Mouse (Mus musculus) urinary bladder, postnatal 4 days (tissue): ENCODE data around the gene Crtc2.
A peak's percentile ranks its signal among the peaks of the same experiment; 100 is the strongest.

Experiments used
- DNase-seq, 2 experiments: peaks; one replicate each; pipeline ENCODE4 v3.0.0; 2021 to 2022; ENCODE audit warnings: low spot score in 2 of 2

Gene Crtc2

DNA sequence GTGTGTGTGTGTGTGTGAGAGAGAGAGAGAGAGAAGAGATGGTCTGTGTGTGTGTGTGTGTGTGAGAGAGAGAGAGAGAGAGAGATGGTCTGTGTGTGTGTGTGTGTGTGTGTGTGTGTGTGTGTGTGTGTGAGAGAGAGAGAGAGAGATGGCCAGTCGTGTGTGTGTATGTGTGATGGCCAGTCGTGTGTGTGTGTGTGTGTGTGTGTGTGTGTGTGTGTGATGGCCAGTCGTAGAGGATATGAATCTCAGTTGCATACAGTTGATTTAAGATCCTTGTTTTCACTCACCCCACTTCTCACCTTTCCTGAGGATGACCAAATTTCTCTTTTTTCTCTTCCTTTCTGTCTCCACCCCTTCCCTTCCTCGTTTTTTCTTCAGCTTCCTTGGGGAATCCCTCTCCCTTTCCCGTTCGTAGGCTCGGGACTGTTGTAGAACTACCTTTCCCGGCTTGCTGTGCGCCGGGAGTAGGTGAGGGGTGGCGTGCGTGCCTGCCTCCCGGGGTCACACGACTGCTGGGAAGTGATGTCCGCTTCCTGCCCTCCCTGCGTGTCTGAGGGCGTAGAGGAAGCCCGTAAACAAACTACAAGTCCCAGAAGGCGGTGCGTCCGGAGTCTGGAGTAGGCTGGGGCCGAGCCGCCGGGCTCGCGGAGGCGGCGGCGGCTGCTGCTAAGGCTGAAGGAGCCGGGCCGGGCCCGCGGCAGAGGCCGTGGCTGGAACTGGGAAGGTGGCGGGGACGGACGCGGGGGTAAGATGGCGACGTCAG lies at the start of gene Crtc2:
Gene Crtc2, plus strand, starts transcription at position 511 of the 766 bp plus-strand sequence.
- DNase-seq = peak; percentile 93 to 94

DNA sequence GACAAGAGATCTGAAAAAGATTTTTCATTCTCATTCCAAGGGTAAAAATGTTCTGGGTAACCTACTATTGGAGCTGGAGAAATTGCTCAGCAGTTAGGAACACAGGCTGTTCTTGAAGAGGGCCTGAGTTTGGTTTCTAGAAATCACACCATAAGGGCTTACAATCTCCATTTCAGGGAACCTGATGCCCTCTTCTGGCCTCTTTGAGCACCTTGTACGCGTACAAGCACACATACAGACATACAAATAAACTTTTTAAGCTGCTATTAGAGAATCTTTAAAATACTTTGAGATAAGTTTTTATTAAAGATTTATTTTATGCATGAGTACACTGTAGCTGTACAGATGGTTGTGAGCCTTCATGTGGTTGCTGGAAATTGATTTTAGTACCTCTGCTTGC lies 49.4 kb upstream of the Crtc2 start:
- DNase-seq = no peak

DNA sequence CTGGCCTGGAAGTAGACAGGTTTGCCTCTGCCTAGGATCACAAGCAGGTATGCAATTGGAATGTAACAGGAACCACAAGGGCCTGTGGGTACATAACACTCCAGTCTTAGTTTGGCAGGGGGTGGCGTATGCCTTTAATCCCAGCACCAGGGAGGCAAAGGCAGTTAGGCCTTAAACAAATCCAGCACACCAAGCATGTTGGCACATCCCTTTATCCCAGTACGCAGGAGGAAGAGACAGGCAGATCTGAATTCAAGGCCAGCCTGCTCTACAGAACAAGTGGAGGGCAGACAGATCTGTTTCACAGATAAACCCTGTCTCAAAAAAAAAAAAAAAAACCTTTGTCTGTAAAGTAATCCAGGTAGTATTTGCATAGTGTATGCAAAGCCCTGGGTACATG lies 45.3 kb upstream of the Crtc2 start:
- DNase-seq = no peak

DNA sequence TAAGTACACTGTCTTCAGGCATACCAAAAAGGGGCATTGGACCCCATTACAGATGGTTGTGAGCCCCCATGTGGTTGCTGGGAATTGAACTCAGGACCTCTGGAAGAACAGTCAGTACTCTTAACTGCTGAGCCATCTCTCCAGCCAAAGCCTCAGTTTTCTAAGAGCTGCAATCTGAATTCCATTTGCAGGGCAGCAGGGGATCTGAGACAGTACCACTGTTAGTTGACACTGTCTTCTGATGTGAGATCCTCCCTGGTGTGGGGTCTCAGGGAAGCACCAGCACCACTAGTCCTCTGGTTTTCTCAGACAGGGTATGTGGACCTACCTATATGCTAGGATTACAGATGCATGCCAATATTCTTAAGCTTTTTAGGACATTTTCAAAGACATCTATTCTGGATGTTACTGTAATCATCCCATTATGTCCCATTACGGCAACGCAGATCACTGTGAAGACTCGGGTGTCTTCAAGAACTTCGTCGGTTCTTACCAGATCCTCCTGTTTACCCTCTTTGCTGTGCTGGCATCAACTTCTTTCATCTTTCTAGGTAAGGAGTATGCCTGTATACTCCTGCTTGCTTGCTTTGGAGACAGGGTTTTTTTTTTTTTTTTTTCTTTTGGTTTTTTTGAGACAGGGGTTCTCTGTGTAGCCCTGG lies 43.9 kb upstream of the Crtc2 start:
- DNase-seq = no peak

DNA sequence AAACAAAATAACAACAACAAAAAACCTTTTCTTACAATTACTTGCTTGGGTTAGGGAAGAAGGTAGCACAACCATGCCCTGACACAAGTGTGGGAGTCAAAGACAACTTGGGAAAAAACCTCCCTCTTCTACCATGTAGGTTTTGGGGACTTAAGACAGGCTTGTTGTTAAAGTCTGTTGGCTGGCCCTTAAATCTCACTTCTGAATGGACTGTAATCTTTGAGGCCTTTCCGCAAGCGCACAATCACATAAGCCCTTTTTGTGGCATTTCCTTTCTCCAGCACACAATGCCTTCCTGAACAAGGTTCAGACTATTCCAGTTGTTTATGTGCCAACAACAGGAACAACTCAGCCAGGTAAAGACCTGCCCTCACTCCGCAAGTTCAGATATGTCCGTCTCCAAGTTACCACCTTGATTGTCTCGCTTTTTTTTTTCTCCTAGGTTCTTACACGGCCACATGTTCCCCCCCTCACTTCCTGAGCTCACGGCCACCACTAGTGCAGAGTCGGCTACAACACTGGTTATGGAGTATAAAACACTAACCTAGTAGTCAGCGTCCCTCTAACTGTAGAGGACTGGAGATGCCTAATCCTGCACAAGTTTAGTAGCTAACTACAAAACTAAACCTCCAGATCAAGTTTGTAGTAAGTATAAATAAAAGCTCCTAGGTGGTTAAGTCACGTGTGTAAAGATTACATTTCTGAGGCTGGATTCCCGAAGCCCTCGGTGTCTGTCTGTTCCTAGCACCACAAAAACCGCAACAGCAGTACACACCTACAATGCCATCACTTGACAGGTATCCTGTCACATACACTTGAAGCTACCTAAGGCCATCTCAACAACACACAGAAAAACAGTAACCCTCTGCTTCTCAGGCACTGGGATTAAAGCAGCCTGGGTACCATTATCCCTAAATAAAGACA lies 42.2 kb upstream of the Crtc2 start:
- no peak for DNase-seq

DNA sequence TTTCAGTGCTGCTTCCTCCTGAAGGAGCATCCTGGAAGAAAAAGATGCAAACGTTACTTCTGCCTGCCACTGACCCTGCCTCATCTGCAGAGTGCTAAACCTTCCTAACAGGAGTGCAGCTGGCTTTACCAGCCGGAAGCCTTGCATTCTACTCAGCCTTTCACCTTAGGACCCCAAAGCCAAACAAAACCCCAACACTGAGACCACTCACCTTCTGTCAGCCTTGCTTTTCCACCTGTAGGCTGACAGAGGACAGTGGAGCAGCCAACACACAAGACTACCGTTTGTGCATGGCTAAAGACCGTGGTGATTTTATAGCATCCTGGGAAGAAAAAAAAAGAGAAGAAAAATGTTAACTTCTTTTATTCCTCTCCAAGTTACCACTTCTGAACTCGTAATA lies 41.2 kb upstream of the Crtc2 start:
- DNase-seq = no peak

DNA sequence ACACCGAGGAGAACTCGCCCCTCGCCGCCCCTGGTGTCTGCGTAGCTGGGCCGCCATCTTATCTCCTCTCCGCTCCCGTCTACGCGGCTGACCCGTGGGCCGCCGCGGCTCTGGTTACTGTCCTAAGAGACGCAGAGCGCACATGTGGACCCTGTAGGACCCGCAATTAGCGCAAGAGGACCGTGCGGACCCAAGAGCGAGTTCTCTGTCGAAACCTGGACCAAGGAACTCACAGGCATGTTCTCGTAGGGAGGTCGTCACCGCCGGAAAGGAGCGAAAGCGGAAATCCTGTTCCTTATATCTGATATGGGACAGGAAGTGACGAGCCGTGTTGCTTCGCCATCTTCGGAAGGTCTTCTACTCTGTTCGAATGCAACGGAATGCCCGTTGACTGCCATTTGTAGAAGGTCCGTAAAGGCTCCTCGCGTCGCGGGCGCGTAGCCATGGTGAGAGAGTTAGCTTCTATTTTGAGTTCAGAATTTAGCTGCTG lies 40.5 kb upstream of the Crtc2 start, which contains the start of the genes Rps27 and Rab13:
Gene Rps27, minus strand, starts transcription at position 275 of the 490 bp plus-strand sequence.
Gene Rab13, plus strand, starts transcription at position 319 of the 490 bp plus-strand sequence.
- DNase-seq = peak; percentile 82 to 85

DNA sequence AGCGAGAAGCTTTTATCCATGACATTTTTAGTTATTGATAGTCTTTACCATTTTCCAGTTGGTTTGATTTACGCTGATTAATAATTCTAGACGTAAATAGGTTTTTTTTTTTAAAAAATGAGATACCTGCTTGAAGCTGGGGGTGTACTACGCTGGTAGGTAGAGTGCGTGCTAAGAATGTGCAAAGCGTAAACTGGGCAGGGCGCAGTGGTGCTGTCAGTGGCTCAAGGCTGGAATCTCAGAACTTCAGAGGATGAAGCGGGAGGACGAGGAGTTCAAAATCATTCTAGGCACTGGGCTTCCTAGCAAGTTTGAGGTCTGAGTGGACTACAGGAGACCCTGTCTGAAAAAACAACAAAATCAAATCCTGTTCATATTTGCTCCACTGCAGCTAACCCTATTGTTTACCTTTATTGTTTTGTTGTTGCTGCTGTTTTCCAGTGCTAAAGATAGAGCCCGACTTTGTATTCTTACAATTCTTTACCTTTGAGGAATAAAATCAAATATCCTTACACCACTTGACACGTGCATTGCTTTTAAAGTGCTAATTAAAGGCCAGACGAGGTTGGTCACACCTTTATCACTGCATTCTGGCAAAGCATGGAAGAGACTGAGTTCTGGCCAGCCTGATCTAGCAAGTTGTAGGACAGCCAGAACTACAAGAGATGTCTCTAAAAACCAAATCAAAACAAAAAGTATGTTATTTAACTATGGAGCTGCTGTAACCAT lies 39.8 kb upstream of the Crtc2 start:
- DNase-seq = no peak

DNA sequence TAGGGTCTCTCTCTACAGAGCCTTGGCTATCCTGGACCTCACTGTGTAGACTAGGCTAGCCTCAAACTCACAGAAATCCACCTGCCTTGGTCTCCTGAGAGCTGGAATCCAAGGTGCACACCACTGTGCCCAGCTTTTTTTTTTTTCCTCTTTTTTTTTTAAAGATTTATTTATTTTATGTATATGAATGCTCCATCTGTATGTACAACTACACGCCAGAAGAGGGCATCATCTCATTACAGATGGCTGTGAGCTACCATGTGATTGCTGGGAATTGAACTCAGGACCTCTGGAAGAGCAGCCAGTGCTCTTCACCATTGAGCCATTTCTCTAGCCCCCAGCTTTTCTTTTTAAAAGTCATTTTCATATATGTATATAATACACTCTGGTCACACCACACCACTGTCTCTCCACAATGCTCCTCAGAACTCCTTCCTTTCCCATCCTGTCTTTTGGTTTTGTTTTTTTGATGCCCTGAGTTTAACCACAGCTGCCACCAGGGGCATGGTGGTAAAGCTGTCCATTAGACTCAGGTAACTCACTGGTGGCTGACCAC lies 38.1 kb upstream of the Crtc2 start:
- no peak for DNase-seq

DNA sequence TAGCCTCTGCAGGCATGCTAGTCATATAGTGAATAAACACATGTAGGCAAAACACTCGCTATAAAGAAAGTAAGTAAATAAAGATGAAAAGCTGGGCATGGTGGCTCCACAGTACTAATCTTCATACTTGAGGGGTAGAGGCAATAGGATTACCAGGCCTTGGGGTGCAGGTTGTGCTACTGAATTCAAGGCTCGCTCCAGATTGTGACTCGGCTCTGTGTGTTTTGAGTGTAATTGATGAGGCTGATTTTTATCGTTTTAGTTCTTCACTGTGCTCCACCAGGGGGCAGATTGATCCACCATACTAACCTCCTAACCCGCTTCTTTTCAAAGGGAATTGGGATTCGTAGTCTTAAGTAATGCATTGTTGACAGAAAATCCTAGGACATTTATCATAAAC lies 33.9 kb upstream of the Crtc2 start:
- no peak for DNase-seq

DNA sequence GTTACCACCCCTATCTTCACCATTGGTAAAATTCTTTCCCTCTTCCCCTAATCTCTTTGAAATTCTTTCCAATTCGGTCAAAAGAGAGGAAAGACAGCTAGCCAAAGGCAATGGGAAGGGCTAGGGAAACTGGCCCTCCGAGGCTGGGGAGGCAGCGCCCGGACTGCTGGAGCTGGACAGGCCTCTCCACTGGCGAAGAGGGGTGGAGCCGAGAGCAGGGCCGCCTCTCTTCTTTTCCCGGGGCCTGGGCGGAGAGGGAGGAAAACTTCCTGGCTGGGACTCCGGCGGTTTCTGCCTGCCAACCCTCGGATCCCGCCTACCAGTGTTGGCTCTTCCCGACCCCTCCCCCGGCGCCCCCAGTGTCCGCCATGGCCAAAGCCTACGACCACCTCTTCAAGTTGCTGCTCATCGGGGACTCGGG lies 33.4 kb upstream of the Crtc2 start:
- DNase-seq = peak; percentile 77 to 87

DNA sequence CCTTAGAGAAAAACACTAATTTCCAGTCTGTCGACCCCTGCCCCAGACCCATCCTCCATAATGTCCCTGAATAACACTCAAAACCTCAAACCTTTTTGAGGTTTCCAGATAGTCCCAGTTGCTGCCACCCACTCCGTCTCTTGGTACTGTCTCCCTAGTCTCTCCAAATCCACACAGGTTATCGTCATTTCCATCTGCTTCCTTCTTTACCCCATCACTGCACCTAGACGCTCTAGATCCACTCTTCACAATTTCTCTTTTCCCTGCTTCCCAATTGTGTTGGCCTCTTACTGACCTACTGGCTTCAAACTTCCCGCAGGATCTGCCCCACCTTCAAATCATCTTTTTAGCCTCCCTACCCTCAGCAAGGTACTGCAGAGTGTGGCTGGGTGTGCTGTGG lies 32.8 kb upstream of the Crtc2 start:
- no peak for DNase-seq

DNA sequence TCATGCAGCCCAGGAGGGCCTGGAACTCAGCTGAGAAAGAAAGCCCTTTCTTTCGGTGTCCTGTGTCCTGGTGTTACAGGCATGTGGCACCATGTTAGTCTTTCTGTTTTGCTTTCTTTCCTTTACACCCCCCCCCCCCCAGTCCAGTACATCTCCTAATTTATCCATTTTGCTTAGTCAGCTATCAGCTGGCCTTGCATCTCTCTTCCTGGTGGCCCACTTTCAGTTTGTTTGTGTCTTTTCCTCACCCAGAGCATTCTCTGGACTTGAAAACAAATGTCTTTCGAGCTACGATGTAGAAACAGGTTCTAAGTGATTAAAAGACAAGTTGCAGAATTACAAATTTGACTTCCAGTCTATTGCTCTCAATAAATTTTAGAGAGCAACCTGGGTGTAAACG lies 31.5 kb upstream of the Crtc2 start:
- DNase-seq = no peak

DNA sequence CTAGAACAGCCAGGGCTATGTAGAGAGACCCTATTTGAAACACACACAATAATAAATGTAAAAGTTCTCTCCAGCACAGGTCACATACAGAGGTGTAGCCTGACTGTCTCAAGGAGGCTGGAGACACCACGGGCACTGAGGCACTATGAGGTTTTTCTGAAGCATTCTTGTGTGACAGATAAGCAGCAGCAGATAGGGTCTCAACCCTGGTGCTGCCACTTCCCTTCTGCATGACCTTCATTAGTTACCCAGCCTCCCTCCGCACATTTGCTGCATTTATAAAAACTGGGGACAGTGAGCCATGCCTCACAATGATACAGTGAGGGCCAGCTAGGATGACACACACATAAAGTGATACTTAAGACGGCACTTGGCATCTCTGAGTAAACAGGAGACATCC lies 31.0 kb upstream of the Crtc2 start:
- no peak for DNase-seq

DNA sequence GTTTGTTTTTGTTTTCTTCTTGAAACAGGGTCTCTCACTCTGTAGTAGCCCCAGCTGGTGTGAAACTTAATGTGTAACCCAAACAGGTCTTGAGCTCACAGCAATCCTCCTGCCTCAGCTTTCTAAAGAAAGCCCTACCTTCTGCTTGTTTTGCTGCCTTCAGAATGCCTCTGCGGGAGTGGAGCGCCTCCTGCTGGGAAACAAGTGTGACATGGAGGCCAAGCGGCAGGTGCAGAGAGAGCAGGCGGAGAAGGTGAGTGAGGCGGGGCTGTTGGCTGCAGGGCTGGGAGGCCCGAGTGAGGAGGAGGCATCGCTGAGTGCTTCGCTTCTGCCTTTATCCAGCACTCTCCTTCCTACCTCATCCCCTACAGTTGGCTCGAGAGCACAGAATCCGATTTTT lies 29.6 kb upstream of the Crtc2 start:
- DNase-seq = no peak

DNA sequence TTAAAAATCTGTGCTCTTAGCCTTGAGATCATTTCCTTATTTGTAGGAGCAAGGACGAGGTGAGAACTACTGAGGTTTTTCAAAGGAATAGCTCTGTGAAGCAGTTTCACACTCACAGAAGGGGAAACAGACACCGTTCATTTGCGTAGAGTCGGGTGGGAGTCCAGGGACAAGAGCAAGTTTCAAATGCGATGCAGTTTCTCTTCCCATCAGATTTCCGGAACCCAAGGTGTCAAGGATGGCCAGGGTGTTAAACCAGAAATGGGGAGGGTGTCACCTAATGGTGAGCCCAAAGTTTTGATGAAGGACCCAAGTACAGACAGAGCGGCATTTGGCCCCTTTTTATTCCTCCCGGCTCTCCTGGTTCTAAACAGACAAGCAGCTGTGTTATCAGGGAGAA lies 22.9 kb upstream of the Crtc2 start:
- no peak for DNase-seq

DNA sequence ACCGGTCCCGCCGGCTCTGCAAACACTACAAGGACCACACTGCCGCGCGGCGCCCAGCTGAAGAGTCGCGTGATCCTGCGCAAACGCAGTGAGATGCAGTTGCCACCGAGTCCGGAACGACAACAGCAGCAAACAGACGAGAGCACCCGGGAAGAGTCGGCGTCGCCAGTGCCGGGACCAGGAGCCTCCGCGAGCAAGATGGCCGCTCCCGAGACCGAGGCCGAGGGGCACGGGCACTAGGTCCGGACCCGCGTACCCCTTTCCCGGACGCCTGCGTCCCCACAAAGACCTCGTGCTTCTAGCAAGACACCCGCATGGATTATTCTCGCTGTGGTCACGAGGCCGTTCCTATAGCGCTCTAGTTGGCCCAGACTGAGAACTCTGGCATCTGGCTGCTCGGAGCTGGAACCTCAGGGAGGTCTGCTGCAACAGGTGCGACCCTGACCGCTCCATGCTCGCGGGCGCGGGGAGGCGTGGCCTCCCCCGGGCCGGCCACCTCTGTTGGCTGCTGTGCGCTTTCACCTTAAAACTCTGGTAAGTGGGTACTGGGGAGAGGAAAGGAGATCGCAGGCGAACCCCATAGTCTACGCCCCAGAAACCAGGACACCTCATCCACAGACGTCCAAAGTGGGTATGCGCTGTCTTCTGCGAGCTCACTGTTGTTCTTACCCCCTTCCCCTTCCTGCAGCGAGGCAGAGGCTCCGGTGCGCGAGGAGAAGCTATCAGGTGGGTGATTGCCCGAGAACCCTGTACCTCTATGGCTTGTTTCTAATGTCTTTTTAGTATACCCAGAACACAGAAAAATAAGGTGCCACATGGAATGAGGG lies 22.2 kb upstream of the Crtc2 start, which contains the start of gene Jtb:
Gene Jtb, plus strand, starts transcription at position 91 of the 827 bp plus-strand sequence.
- DNase-seq = peak; percentile 88 to 90

DNA sequence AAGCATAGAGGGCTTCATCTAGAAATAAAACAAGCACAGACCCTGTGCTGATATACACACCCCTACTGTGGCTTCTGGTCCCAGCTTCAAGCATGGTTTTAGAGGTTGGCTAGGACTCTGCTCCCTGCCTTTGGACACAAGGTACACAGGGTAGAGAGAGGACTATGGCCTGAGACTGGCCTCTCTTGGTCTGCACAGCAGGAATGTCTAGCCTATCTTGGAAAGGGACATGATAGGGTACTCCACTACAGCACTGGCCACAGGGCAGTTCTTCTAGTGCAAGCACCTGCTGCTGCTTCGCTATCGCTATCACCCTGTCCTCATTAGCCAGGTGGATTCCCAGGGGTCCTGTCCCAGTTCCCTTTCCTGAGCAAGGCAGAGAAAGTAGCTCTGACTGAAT lies 12.7 kb upstream of the Crtc2 start:
- DNase-seq = no peak

DNA sequence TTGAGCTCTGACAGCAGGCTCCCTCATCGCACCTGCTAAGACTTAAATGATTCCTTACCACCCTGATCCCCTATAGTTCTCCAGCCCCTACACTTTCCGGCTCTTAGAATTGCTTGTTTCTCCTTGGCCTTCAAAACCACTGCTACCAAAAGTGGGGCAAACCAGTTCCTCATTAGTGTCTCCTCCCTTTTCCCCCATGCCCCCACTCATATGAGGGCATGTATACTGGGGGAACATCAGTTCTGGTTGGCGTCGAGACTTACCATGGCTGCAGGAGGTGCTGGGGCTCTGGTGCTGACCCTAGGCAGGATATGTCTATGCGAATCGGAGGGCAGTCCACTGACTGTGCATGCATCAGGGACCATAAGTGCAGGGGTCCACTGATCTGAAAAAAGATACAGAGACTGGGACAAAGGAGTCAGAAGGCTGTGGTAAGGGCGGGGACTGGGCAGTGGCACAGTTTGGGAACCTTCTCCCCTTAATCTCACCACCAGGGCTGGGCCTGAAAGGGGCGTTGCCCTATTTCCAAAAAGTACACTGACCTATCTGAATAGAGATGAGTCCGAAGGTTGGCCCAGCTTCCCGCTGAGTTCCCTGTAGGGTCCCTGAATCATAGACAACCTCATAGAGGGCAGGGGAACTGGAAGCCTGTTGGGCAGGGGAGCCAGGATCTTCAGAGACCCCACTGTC lies 12.1 kb upstream of the Crtc2 start:
- no peak for DNase-seq
